In genomic region chr6:17669826-17670225, GRCm38 (mm10) we compare ENCODE assay signal across 16 mouse cellular contexts.
"Had no signal": no experiment of that assay in that cellular context is flagged by ENCODE, and none has a peak within 500 bp of the region (broad histone marks: within the 10 kb centered on the region; RNA-seq: fewer than 3 reads in every experiment).

No protein-coding gene starts in this region.

- H3K4me3 ChIP-seq: limb, embryonic 12.5 days; midbrain, embryonic 10.5 days; myocyte; neural tube, embryonic 15.5 days had no signal

- H3K4me1 ChIP-seq: limb, embryonic 12.5 days; midbrain, embryonic 10.5 days; neural tube, embryonic 15.5 days had no signal

- H3K9ac ChIP-seq: limb, embryonic 12.5 days; liver, embryonic 14.5 days; neural tube, embryonic 15.5 days had no signal

- H3K27me3 ChIP-seq: limb, embryonic 12.5 days; neural tube, embryonic 15.5 days had no signal

- H3K27ac ChIP-seq: limb, embryonic 12.5 days; liver, embryonic 14.5 days; midbrain, embryonic 10.5 days; neural tube, embryonic 15.5 days had no signal

- ATAC-seq: lung, postnatal 0 days had no signal

- DNase-seq: kidney, postnatal 25 days; layer of hippocampus, adult 9-11 months; liver; lung, adult 2 months; lung, postnatal 36 days; midbrain, embryonic 14.5 days; right cerebral cortex, adult 18-20 months; right cerebral cortex, postnatal 25 days; thymus, adult 18-20 months; thymus, postnatal 14 days had no signal

- H3K9me3 ChIP-seq: limb, embryonic 12.5 days; midbrain, embryonic 10.5 days; neural tube, embryonic 15.5 days had no signal

- H3K4me2 ChIP-seq: limb, embryonic 12.5 days; neural tube, embryonic 15.5 days had no signal
